Mouse (Mus musculus) natural killer cell, adult 2 months (primary cell): Measurements from ENCODE around the gene Hps6.

Experiments
- DNase-seq, 2 experiments: peaks; one replicate each; pipeline ENCODE4 v3.0.0; 2022; ENCODE audit warnings: low spot score in 2 of 2

Gene Hps6

DNA sequence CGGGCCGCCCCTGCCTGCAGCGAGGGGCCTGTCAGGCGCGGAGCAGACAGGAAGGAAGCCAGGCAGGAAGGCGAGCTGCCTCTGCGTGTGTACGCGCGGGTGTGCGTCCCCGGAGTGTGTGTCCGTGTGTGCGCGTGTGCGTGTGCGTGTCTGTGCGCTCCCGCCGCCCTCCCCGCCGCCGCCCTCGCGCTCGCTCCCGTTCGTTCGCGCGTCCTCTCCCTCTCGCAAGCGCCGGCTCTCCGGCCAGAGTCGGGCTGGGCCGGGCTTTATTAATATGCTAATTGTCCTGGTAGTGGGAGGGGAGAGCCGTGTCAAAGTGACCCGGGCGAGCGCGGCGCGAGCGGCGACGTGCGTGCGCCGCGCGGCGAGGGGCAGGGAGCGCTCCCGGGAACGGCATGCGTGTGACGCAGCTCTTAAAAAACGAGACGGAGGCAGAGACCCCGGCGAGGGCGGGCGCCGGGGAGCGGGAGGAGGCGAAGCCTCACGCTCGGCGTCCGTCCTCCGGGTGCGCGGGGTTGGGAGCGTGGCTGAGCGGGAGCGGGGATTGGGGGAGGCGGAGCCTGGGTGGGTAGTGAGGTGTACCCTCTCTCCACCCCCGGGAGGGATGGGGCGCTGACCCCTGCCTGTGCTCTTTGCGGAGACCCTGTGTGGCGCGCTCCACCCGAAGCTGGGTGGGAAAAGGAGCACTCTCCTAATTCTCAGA lies 41.8 kb downstream of the Hps6 start, which contains the start of gene Ldb1:
Ldb1 (minus strand) TSS at position 222 of the 703 bp plus-strand sequence.
- peak; percentile 72 to 76 for DNase-seq

DNA sequence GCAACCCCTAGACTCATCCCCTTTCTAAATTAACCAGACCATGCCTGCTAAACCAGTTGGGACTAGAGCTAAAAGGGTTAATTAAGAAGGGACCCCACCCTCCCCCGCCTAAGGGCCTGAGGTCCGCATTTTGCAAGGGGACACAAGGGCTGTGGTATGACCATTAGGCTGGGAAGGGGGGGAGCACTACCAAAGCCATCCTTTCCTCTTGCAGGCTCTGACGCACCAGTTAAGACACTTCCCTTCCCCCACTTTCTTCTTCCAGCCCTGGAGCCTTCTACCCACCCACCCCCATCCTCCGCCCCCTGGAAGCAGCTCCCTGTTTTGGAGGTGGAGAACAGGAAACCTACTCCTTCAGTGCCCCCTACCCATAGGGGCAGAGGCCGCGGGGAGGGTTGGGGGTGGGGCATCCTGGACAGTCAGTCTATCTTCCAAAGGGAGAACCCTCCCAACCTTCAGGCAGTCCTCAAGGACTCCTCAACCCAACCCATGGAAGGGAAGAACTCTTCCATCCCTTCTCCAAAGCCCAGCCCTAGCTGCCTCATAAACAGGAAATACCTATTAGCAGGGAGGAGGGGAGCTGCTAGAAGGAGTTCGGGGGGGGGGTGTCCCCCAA lies 42.5 kb downstream of the Hps6 start:
- peak in 1 of 2 experiments; percentile 30 for DNase-seq

DNA sequence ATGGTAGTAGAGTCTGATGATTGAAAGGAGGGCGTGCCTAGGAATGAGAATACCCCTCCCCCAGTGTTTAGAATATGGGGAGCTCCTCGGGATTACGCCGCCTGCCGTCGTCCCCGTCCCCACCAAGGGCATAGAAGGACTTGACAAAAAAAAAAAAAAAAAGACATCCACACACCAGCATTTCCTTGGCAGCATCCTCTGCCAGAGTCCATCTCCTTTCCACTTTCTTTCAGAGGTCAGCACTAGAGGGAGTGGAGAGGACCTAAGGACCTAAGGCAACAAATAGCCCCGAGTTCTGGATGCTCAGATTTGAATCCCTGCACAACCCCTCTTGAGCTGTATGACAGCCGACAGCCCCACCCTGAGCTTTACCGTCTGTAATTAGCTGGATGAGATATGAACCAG lies 43.3 kb downstream of the Hps6 start:
- no peak for DNase-seq

GRCm38 (mm10) chr19:46047426-46047825 lies 44.1 kb downstream of the Hps6 start:
- no peak for DNase-seq

- no peak for DNase-seq
Measured at GRCm38 (mm10) chr19:46049129-46049528, 45.8 kb downstream of the Hps6 start.

DNA sequence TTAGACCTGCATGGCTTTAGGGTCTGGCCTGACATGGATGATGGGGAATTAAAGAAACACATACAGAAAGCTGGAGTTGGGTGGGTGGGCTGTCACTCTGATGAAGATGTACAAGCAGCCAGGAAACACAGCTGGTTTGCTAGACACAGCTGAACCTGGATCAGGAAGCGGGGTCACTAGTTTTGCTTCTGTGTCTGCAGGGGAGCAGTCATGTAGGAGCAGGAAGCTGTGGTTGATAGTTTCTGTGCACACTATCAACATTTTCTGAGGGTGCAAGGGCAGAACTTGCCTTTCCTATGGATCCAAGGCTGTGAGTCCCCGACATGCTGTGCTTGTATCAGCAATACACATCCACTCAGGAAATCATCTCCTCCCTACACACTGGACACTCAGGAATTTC lies 47.2 kb downstream of the Hps6 start:
- no peak for DNase-seq
